Mouse (Mus musculus) bone marrow, adult 2 months (tissue): ENCODE data around the gene Baz1a.

ENCODE experiments used
- CTCF ChIP-seq: fragments of 200-500 bp; IDR thresholded peaks from 2 replicates; pipeline ENCODE4 v1.5.1; 2011; ENCODE audit warnings: low read length, control low read depth; ENCODE audit not compliant: control insufficient read depth, insufficient read depth
- POLR2A ChIP-seq: fragments of 200-500 bp; IDR thresholded peaks from 2 replicates; pipeline ENCODE4 v1.6.1; 2011; ENCODE audit warnings: low read depth, mild to moderate bottlenecking, control low read depth, low read length, borderline replicate concordance; ENCODE audit not compliant: control insufficient read depth

DNA sequence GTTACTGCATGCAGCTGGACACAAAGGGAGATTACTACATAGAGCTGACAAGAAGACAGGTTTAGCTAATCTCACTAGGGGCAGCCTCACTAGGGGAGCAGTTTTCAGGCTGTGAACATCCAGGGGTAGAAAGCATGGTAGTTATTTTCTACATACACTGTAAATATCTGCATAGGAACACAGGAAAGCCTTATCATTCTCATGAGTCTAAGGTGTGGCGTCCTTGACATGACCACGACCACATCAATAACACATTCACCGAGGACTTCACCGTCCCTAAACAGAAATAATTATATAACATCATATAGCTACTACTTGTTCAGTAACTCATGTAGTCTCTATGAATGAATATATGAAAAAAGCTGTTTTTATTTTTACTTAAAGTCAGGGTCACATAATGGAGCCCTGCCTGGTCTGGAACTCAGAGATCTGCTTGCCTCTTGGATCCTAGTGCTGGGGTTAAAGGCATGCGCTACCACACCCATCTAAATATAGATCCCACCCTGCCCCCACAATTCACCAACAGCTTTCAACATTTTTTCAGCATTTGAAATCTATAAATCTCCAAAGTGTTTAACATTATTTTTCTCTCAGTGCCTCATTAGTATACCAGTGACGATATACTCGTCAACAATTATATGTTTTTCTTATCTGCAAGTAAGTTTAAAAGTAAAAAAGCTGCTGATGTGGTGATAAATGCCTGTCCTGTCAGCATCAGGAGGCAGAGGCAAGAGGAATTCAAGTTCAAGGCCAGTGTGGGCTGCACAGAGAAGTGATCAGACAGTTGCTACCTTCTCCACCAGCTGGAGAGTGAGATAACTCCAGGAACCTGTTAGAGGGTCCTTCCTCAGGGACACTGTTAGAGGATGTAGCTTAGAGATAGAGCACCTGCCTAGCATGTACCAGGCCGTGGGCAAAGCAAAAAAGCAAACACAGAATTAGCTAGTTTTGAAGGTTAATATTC lies 37.3 kb upstream of the Baz1a start:
- TF ChIP-seq CTCF: no peak
- TF ChIP-seq POLR2A: no peak
